Mouse (Mus musculus) kidney, embryonic 16.5 days (tissue): ENCODE results near the gene Mrps18c. TPM values are rescaled to one million over a fixed set of nuclear protein-coding genes. Genes with fewer than 3 reads are reported as not detected.

Source experiments
- ATAC-seq: fragments of 200-750 bp; cut with Nextera tagmentation; 2 replicates; pipeline ENCODE4 v1.8.0; 2017; ENCODE audit warnings: moderate TSS enrichment; ENCODE audit not compliant: low FRiP score, low TSS enrichment
- H3K27ac ChIP-seq: fragments of 300-500 bp; sonication (generic); 2 replicates; pipeline ENCODE4 v1.5.1; 2014; ENCODE audit warnings: low read length
- H3K27me3 ChIP-seq: fragments of 300-500 bp; sonication (generic); 2 replicates; pipeline ENCODE4 v1.6.1; 2014; ENCODE audit warnings: low read length, control low read depth, mixed read lengths; ENCODE audit not compliant: insufficient read depth
- H3K36me3 ChIP-seq: fragments of 300-500 bp; sonication (generic); 2 replicates; pipeline ENCODE4 v1.6.1; 2014; ENCODE audit warnings: low read length, control low read depth, mixed read lengths; ENCODE audit not compliant: insufficient read depth
- H3K4me1 ChIP-seq: fragments of 300-500 bp; sonication (generic); 2 replicates; pipeline ENCODE4 v1.6.1; 2014; ENCODE audit warnings: low read length, control low read depth, mixed read lengths; ENCODE audit not compliant: insufficient read depth
- H3K4me2 ChIP-seq: fragments of 300-500 bp; sonication (generic); replicated peaks from 2 replicates; pipeline ENCODE4 v1.6.1; 2014; ENCODE audit warnings: low read depth, low read length
- H3K4me3 ChIP-seq: fragments of 300-500 bp; sonication (generic); 2 replicates; pipeline ENCODE4 v1.5.1; 2014; ENCODE audit warnings: mild to moderate bottlenecking, low read length
- H3K9ac ChIP-seq: fragments of 300-500 bp; sonication (generic); replicated peaks from 2 replicates; pipeline ENCODE4 v1.6.1; 2014; ENCODE audit warnings: low read length
- H3K9me3 ChIP-seq: fragments of 300-500 bp; sonication (generic); 2 replicates; pipeline ENCODE4 v1.6.1; 2016; ENCODE audit warnings: low read length, control low read depth
- WGBS: fragments of 180-500 bp; shearing (Covaris S2); extraction: QIAGEN DNeasy Blood & Tissue Kit; methylation state at CpG from one replicate; pipeline ENCODE4 v1.1.7; 2014; 5-methylcytosine and 5-hydroxymethylcytosine counted together
- polyA plus RNA-seq: library from polyadenylated mRNA; unstranded; fragments of >200 nt; fragmentation: Nextera tagmentation; extraction: Ambion mirVana; gene quantifications from 2 replicates; pipeline ENCODE4 v1.2.1, GENCODE M21; 2015

Gene Mrps18c
- polyA plus RNA-seq = 137 and 142 TPM in 2 replicates

- under 1% methylated on average over 67 of the region's 67 CpGs for WGBS
- Histone ChIP-seq H3K9me3 (no peaks in the 10 kb centered on the region), H3K9ac (peak within 1 kb of the TSS; percentile 83), H3K4me2 (peak within 1 kb of the TSS; percentile 94), H3K4me1 (peaks cover 14% of the 10 kb centered on the region), H3K27ac (0 out of 2 replicates have a peak within 1 kb of the TSS, but pooled peaks have one; percentile 10), H3K27me3 (no peaks in the 10 kb centered on the region), H3K4me3 (peak within 1 kb of the TSS; percentile 87), H3K36me3 (peaks cover 10% of the 10 kb centered on the region; the same call in 1 of the 2 replicates)
- ATAC-seq = peak; percentile 97
These were observed at the start of gene Mrps18c, which contains the start of gene Helq for GRCm38 (mm10) chr5:100798165-100798860. TSS of gene Mrps18c (plus strand) at chr5:100798627. TSS of gene Helq (minus strand) at chr5:100798598.

- no peak overlapping the region for H3K4me2 ChIP-seq
- no peak overlapping the region for H3K4me3 ChIP-seq
- no peaks in the 10 kb centered on the region for H3K27me3 ChIP-seq
- no peak overlapping the region for H3K9ac ChIP-seq
- H3K27ac ChIP-seq = no peak overlapping the region
- H3K9me3 ChIP-seq = no peaks in the 10 kb centered on the region
- H3K36me3 ChIP-seq = no peaks in the 10 kb centered on the region
- WGBS = 76% methylated on average over 10 of the region's 10 CpGs
- ATAC-seq = no peak
- H3K4me1 ChIP-seq = no peaks in the 10 kb centered on the region
These were observed 47.7 kb upstream of the Mrps18c start for GRCm38 (mm10) chr5:100750617-100751255.

GRCm38 (mm10) chr5:100751655-100752054 is 46.8 kb upstream of the Mrps18c start:
- Histone ChIP-seq H3K9me3 (no peaks in the 10 kb centered on the region), H3K27me3 (no peaks in the 10 kb centered on the region), H3K4me2 (no peak overlapping the region), H3K4me1 (no peaks in the 10 kb centered on the region), H3K4me3 (no peak overlapping the region), H3K27ac (no peak overlapping the region), H3K9ac (no peak overlapping the region), H3K36me3 (no peaks in the 10 kb centered on the region)
- WGBS = 33% methylated on average over 4 of the region's 4 CpGs
- no peak for ATAC-seq

- no peak overlapping the region for H3K4me3 ChIP-seq
- no peak overlapping the region for H3K27ac ChIP-seq
- no peaks in the 10 kb centered on the region for H3K4me1 ChIP-seq
- no peaks in the 10 kb centered on the region for H3K36me3 ChIP-seq
- 67% methylated on average over 7 of the region's 7 CpGs for WGBS
- H3K9me3 ChIP-seq = no peaks in the 10 kb centered on the region
- H3K27me3 ChIP-seq = no peaks in the 10 kb centered on the region
- no peak for ATAC-seq
- H3K9ac ChIP-seq = no peak overlapping the region
- no peak overlapping the region for H3K4me2 ChIP-seq
These were observed 45.0 kb upstream of the Mrps18c start for GRCm38 (mm10) chr5:100753407-100753806.

- Histone ChIP-seq H3K27me3 (no peaks in the 10 kb centered on the region), H3K4me1 (no peaks in the 10 kb centered on the region), H3K27ac (no peak overlapping the region), H3K36me3 (peaks cover 12% of the 10 kb centered on the region), H3K4me2 (no peak overlapping the region), H3K4me3 (no peak overlapping the region), H3K9ac (no peak overlapping the region), H3K9me3 (no peaks in the 10 kb centered on the region)
- no peak for ATAC-seq
- WGBS = 92% methylated on average over 5 of the region's 5 CpGs
These were observed 40.3 kb upstream of the Mrps18c start for GRCm38 (mm10) chr5:100758121-100758520.

GRCm38 (mm10) chr5:100760049-100760663 is 38.3 kb upstream of the Mrps18c start:
- H3K9me3 ChIP-seq = no peaks in the 10 kb centered on the region
- no peak for ATAC-seq
- peaks cover 24% of the 10 kb centered on the region for H3K36me3 ChIP-seq
- H3K9ac ChIP-seq = no peak overlapping the region
- no peaks in the 10 kb centered on the region for H3K4me1 ChIP-seq
- H3K27ac ChIP-seq = no peak overlapping the region
- H3K27me3 ChIP-seq = no peaks in the 10 kb centered on the region
- H3K4me2 ChIP-seq = no peak overlapping the region
- H3K4me3 ChIP-seq = no peak overlapping the region
- 78% methylated on average over 10 of the region's 10 CpGs for WGBS

- no peak overlapping the region for H3K4me3 ChIP-seq
- no peaks in the 10 kb centered on the region for H3K4me1 ChIP-seq
- no peak overlapping the region for H3K9ac ChIP-seq
- H3K9me3 ChIP-seq = no peaks in the 10 kb centered on the region
- H3K4me2 ChIP-seq = no peak overlapping the region
- no peak overlapping the region for H3K27ac ChIP-seq
- H3K27me3 ChIP-seq = no peaks in the 10 kb centered on the region
- no peak for ATAC-seq
- peaks cover 29% of the 10 kb centered on the region for H3K36me3 ChIP-seq
- WGBS = 90% methylated on average over 7 of the region's 7 CpGs
These were observed 36.7 kb upstream of the Mrps18c start for GRCm38 (mm10) chr5:100761736-100762135.

GRCm38 (mm10) chr5:100766026-100766425 is 32.4 kb upstream of the Mrps18c start:
- Histone ChIP-seq H3K9me3 (no peaks in the 10 kb centered on the region), H3K27me3 (no peaks in the 10 kb centered on the region), H3K27ac (no peak overlapping the region), H3K4me3 (no peak overlapping the region), H3K4me1 (no peaks in the 10 kb centered on the region), H3K9ac (no peak overlapping the region), H3K4me2 (no peak overlapping the region), H3K36me3 (peaks cover 55% of the 10 kb centered on the region)
- 87% methylated on average over 7 of the region's 7 CpGs for WGBS
- ATAC-seq = no peak

- Histone ChIP-seq H3K27ac (no peak overlapping the region), H3K4me3 (no peak overlapping the region), H3K9me3 (no peaks in the 10 kb centered on the region), H3K9ac (no peak overlapping the region), H3K4me2 (no peak overlapping the region), H3K4me1 (no peaks in the 10 kb centered on the region), H3K36me3 (peaks cover 35% of the 10 kb centered on the region), H3K27me3 (no peaks in the 10 kb centered on the region)
- 93% methylated on average over 4 of the region's 4 CpGs for WGBS
- no peak for ATAC-seq
These were observed 26.9 kb upstream of the Mrps18c start for GRCm38 (mm10) chr5:100771575-100771974.
